Mouse (Mus musculus): ENCODE measurements around the gene Anxa6. TPM values are rescaled to one million over a fixed set of nuclear protein-coding genes. Genes with fewer than 3 reads are reported as not detected.

The Anxa6 gene
- polyA plus RNA-seq, 1 experiment from 2014 or later, result 39.9 TPM

DNA sequence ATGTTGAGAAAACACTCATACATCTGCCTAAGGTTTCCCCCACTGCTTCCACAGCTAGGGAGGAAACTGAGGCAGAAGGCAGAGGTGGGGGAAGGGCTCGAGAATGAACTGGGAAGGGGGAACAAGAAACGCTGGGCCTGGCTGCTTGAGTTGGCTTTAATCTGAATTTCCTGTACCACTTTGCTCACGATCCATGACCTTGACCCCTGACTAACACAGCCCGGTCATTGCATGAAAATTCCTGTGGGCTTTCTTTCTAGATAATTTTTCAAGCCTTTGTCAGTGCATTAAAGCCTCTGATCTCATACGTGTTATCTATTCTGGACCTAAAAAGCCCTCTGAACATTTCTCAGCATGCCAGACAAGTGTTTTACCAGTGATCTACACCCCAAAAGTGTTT is 29.6 kb upstream of the Anxa6 start:
- 79% methylated on average over 5 of the region's 5 CpGs for WGBS
- Histone ChIP-seq H3K36me3 (no peaks in the 10 kb centered on the region), H3K9ac (replicated peaks) (no peak overlapping the region), H3K27me3 (no peaks in the 10 kb centered on the region), H3K27ac (replicated peaks) (no peak overlapping the region), H3K4me3 (no peak overlapping the region), H3K4me1 (no peaks in the 10 kb centered on the region), H3K4me2 (replicated peaks) (no peak overlapping the region), H3K9me3 (no peaks in the 10 kb centered on the region)
- no peak for ATAC-seq (replicated peaks)

DNA sequence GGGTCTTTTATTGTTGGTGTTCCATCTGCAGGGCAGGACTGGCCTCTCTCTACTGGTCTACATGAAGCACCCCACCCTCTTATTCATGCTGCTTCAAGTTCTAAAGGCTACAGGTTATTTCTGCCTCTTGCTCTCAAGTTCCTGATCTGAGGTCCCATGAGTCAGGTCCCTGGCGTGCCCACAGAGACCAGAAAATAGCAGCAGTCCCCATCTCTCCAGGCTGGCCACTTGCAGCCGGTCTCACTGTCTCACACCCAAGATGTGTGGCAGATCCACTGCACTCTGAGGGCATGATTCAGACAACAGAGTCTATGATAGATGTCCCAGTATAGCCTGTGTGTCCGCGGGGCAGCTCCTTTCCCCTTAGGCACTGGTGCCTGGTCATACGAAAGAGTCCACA is 27.6 kb upstream of the Anxa6 start:
- Histone ChIP-seq H3K4me3 (no peak overlapping the region), H3K36me3 (no peaks in the 10 kb centered on the region), H3K9me3 (no peaks in the 10 kb centered on the region), H3K27me3 (no peaks in the 10 kb centered on the region), H3K4me1 (no peaks in the 10 kb centered on the region), H3K27ac (replicated peaks) (no peak overlapping the region), H3K9ac (replicated peaks) (no peak overlapping the region), H3K4me2 (replicated peaks) (no peak overlapping the region)
- WGBS, result 93% methylated on average over 5 of the region's 5 CpGs
- no peak for ATAC-seq (replicated peaks)

DNA sequence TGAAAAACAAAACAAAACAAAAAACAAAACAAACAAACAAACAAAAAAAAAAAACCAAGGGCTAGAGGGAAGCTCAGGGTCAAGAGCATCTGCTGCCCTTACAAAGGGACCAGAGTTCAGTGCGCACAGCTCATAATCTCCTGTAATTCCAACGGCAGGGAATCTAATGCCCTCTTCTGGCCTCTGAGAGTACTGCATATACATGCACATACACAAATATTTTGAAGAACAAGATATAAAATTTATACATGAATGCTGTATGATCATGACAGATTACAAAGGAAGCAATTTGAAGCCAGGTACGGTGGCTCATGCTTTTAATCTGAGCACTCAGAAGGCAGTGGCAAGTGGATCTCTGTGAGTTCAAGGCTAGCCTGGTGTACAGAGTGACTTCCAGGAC is 24.3 kb upstream of the Anxa6 start:
- Histone ChIP-seq H3K36me3 (no peaks in the 10 kb centered on the region), H3K4me2 (replicated peaks) (no peak overlapping the region), H3K9me3 (no peaks in the 10 kb centered on the region), H3K9ac (replicated peaks) (no peak overlapping the region), H3K27me3 (no peaks in the 10 kb centered on the region), H3K4me3 (no peak overlapping the region), H3K4me1 (no peaks in the 10 kb centered on the region), H3K27ac (replicated peaks) (no peak overlapping the region)
- 81% methylated on average over 3 of the region's 3 CpGs for WGBS
- no peak for ATAC-seq (replicated peaks)

DNA sequence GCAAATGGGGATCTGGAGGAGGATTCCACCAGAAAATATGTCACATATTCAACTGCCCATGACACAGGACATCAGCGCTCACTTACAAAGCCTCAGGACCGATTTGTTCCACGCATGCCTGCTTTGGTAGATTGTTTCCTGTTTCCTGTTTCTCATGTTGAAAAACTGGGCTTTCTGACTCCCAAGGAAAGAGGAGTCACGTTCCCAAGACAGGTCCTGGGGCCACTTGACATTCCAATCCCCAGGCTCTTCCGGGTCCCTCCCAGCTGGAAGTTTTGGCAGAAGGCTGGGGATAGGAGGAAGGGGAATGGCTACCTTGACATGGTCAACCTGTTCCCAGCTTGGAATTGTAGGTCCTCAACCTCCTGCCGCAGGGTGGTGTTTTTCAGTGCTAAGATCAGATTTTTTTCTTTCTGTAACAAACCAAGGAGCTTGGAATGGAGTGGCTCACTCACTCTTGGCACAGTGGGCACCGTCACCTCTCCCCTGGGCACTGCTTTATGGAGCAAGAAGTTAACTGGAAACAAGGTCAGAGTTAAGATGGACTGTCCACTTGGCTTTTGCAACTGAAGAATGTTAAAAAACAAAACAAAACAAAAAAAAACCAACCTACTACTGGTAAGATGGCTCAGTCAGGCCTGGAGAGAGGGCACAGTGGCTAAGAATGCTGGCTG is 17.7 kb upstream of the Anxa6 start:
- no peak for ATAC-seq (replicated peaks)
- H3K27me3 ChIP-seq, result no peaks in the 10 kb centered on the region
- H3K4me1 ChIP-seq, result no peaks in the 10 kb centered on the region
- H3K9ac ChIP-seq (replicated peaks), result no peak overlapping the region
- H3K27ac ChIP-seq (replicated peaks), result no peak overlapping the region
- no peaks in the 10 kb centered on the region for H3K9me3 ChIP-seq
- no peak overlapping the region for H3K4me2 ChIP-seq (replicated peaks)
- H3K4me3 ChIP-seq, result no peak overlapping the region
- H3K36me3 ChIP-seq, result no peaks in the 10 kb centered on the region
- WGBS, result 84% methylated on average over 7 of the region's 7 CpGs

DNA sequence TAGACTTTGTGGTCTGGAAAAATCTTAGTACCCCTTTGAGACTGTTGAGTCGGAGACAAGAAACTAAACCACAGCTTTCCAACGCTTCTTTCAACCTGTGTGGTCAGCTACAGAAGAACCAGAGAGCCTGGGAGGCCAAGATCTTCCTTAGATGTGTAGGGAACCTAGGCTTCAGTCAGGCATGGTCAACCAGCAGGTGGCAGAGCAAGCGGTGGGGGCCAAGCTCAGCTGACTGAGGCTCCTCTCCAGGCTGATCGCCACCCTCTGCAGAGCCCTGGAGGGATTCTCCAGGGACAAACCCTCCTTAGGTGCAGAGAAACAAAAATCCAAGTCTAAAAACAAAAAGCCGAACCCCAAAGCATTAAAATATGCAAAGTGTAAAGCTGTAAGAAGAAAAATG is 13.4 kb upstream of the Anxa6 start:
- 59% methylated on average over 5 of the region's 5 CpGs for WGBS
- H3K27me3 ChIP-seq, result no peaks in the 10 kb centered on the region
- no peak overlapping the region for H3K4me3 ChIP-seq
- ATAC-seq (replicated peaks), result no peak
- H3K9ac ChIP-seq (replicated peaks), result no peak overlapping the region
- no peak overlapping the region for H3K4me2 ChIP-seq (replicated peaks)
- H3K36me3 ChIP-seq, result no peaks in the 10 kb centered on the region
- H3K9me3 ChIP-seq, result no peaks in the 10 kb centered on the region
- no peaks in the 10 kb centered on the region for H3K4me1 ChIP-seq
- H3K27ac ChIP-seq (replicated peaks), result no peak overlapping the region

DNA sequence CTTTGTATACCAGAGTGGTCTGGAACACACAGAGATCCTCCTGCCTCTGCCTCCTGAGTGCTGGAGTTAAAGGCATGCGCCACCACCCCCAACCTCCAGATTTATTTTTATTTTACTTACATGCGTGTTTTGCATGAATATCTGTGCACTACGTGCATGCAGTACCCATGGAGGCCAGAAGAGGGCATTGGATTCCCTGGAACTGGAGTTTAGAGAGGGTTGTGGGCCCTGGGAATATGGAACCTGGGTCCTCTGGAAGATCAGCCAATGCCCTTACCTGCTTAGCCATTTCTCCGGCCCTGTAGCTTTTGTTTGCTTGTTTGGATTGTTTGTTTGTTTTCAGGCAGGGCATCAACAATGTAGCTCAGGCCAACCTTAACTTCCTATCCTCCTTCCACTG is 8.1 kb upstream of the Anxa6 start:
- Histone ChIP-seq H3K4me3 (no peak overlapping the region), H3K4me1 (0 out of 2 replicates have a peak, but pooled peaks cover 3% of the 10 kb centered on the region), H3K4me2 (replicated peaks) (no peak overlapping the region), H3K9me3 (no peaks in the 10 kb centered on the region), H3K36me3 (no peaks in the 10 kb centered on the region), H3K27ac (replicated peaks) (no peak overlapping the region), H3K9ac (replicated peaks) (no peak overlapping the region), H3K27me3 (no peaks in the 10 kb centered on the region)
- WGBS, result 80% methylated on average over 4 of the region's 4 CpGs
- no peak for ATAC-seq (replicated peaks)

DNA sequence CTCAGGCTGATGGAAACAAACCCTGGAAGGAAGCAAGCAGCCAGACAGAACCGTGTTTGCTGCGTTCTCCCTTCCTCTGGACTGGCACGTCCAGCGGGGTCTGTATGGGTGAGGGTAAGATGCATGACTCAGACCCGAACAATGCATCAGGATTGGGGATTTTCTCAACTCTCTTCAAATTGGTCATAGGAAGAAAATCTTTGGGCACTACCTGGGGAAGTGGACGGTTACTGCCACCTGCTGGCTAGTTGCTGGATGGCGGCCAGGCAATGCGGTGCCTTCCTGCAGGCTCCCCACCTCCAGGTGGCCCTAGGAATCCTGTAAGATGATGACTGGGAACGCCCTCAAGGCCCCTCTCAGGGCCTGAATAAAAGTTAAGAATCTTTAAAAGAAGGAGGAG is 6.3 kb upstream of the Anxa6 start:
- WGBS, result 5% methylated on average over 9 of the region's 9 CpGs
- Histone ChIP-seq H3K4me2 (replicated peaks) (no peak overlapping the region), H3K4me1 (0 out of 2 replicates have a peak, but pooled peaks cover 3% of the 10 kb centered on the region), H3K4me3 (no peak overlapping the region), H3K36me3 (no peaks in the 10 kb centered on the region), H3K27me3 (no peaks in the 10 kb centered on the region), H3K9ac (replicated peaks) (no peak overlapping the region), H3K27ac (replicated peaks) (no peak overlapping the region), H3K9me3 (no peaks in the 10 kb centered on the region)
- ATAC-seq (replicated peaks), result peak; percentile 48; the same call in 1 of the 2 replicates

DNA sequence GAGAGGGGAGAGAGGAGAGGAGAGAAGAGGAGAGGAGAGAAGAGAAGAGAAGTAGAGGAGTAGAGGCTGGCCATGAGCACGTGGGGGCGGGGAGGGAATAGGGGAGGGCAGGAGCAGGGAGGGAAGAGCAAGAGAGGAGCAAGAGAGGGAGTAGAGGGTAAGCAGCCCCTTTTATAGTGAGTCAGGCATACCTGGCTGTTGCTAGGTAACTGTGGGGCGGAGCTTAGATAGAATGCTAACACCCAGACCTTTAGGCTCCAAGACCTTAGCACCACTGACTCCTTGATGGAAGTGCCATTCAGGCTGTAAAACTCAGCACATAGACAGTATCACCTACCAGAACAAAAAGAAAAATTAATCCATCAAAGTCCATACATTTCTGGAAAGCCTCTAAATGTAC is 3.4 kb upstream of the Anxa6 start:
- no peak overlapping the region for H3K4me3 ChIP-seq
- no peak overlapping the region for H3K27ac ChIP-seq (replicated peaks)
- no peak overlapping the region for H3K9ac ChIP-seq (replicated peaks)
- 39% methylated on average over 3 of the region's 3 CpGs for WGBS
- peaks cover 23% of the 10 kb centered on the region for H3K4me1 ChIP-seq
- H3K36me3 ChIP-seq, result no peaks in the 10 kb centered on the region
- no peaks in the 10 kb centered on the region for H3K27me3 ChIP-seq
- no peak for ATAC-seq (replicated peaks)
- H3K9me3 ChIP-seq, result no peaks in the 10 kb centered on the region
- no peak overlapping the region for H3K4me2 ChIP-seq (replicated peaks)

DNA sequence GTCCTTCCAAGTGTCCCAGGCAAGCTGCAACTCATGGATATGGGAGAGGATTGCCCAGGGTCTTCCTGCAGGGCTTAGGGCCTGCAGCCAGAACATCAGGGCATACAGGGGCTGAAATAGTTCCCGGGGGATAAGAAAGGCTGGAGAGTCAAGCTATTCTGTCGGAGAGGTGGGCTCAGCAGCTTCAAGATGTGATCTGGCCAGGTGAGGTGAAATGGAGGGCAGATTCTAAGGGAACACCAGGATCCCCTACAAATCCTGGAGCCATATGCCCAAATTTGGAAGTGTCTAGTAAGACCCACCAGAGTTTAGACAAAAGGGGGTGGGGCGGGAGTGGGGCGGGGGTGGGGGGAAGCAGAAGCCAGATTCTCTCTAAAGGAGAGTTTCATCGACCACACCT is 959 bp downstream of the Anxa6 start:
- WGBS, result 18% methylated on average over 5 of the region's 5 CpGs
- Histone ChIP-seq H3K9ac (replicated peaks) (peak overlapping the region; percentile 63), H3K27me3 (no peaks in the 10 kb centered on the region), H3K9me3 (no peaks in the 10 kb centered on the region), H3K4me2 (replicated peaks) (peak overlapping the region; percentile 98), H3K4me1 (peaks cover 26% of the 10 kb centered on the region), H3K27ac (replicated peaks) (0 out of 2 replicates have a peak overlapping the region, but pooled peaks have one; percentile 28), H3K36me3 (no peaks in the 10 kb centered on the region), H3K4me3 (peak overlapping the region; percentile 61)
- ATAC-seq (replicated peaks), result no peak

DNA sequence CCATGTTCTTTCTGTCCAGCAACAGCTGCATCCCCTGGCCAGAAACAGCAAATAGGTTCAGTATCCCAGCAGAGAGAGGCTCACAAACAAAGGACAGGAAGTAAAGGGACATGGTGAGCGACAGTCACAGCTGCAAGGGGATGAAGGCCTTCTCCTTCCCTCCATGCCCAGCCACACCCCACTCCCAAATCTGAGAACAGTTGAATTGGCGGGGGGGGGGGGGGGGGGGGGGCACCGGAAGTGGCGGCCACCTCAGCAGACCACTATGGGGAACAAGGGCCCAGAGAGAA is 1.3 kb downstream of the Anxa6 start:
- Histone ChIP-seq H3K9me3 (no peaks in the 10 kb centered on the region), H3K4me3 (peak overlapping the region; percentile 61), H3K4me2 (replicated peaks) (peak overlapping the region; percentile 98), H3K27ac (replicated peaks) (0 out of 2 replicates have a peak overlapping the region, but pooled peaks have one; percentile 28), H3K27me3 (no peaks in the 10 kb centered on the region), H3K36me3 (no peaks in the 10 kb centered on the region), H3K4me1 (peaks cover 26% of the 10 kb centered on the region), H3K9ac (replicated peaks) (peak overlapping the region; percentile 63; the same call in 1 of the 2 replicates)
- WGBS, result 13% methylated on average over 4 of the region's 4 CpGs
- ATAC-seq (replicated peaks), result no peak

DNA sequence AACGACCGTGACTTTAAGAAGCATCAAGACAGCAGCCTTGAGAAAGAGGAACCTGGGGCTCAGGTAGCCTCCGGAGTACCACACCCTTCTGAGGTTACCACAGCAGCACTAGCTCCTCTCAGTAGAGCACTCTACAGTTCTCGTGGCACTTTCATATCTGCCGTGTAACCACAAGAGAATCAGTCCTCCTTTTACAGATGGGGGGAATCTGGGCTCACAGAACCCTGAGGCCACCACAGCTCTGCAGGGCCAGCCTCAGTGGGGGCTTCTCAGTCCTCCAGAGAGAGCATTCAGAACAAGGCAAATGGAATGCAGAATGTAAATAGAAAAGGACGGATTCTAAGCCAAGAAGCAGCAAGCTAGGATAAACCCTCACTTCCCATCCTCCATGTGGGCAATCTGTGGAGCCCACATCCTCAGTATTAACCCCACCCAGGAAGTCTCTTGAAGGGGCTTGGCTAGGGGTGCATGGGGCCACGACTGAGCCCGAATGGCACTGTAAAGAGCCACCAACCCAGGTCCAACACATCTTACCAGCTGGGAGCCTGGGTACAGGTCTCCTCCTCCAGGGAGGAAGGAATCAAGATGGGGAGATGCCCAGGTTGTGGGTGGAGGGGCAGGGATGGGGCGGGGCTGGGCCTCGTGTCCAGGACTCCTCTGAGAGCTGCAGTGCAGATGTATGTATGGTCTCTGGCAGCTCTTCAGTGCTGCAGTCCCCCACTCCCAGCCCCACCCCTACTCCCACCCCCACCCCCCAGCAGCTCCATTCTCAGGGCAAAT is 1.8 kb downstream of the Anxa6 start:
- Histone ChIP-seq H3K4me1 (peaks cover 27% of the 10 kb centered on the region), H3K9ac (replicated peaks) (0 out of 2 replicates have a peak overlapping the region, but pooled peaks have one; percentile 6), H3K27me3 (no peaks in the 10 kb centered on the region), H3K27ac (replicated peaks) (0 out of 2 replicates have a peak overlapping the region, but pooled peaks have one; percentile 20), H3K9me3 (no peaks in the 10 kb centered on the region), H3K36me3 (no peaks in the 10 kb centered on the region), H3K4me3 (peak overlapping the region; percentile 61), H3K4me2 (replicated peaks) (peak overlapping the region; percentile 98)
- ATAC-seq (replicated peaks), result no peak; the same call in 1 of the 2 replicates
- WGBS, result 58% methylated on average over 10 of the region's 10 CpGs

DNA sequence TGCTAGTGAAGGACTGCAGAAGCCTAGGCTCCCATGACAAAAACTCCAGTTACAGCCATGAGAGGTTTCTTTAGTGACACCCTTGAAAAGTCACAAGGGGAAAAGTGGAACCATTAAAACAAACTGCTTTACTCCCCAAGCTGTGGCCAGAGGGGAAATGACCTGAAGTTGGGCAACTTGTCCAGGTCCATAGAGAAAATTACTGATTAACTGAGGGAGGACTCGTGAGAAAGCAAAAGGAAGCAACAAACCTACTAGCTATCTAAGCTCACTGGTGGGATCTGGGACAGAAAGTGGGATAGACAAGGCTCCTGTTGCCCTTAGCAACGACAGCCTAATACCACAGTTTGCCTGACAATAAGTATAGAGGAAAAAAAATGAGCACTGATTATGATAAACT is 4.7 kb downstream of the Anxa6 start:
- Histone ChIP-seq H3K4me1 (peaks cover 46% of the 10 kb centered on the region), H3K4me2 (replicated peaks) (no peak overlapping the region), H3K27me3 (no peaks in the 10 kb centered on the region), H3K36me3 (no peaks in the 10 kb centered on the region), H3K4me3 (no peak overlapping the region), H3K9me3 (no peaks in the 10 kb centered on the region), H3K9ac (replicated peaks) (no peak overlapping the region), H3K27ac (replicated peaks) (no peak overlapping the region)
- 77% methylated on average over 2 of the region's 2 CpGs for WGBS
- ATAC-seq (replicated peaks), result no peak

Data from forebrain, embryonic 15.5 days (tissue).